Mouse (Mus musculus): ENCODE measurements around the gene Megf6.

- TF ChIP-seq ZNF384 (IDR thresholded peaks at IDR 0.05; ENCODE audit: low read depth, low read length) (no peak), ZC3H11A (IDR thresholded peaks at IDR 0.05; ENCODE audit: borderline replicate concordance, low read depth, low read length) (no peak), MAFK (IDR thresholded peaks at IDR 0.05; ENCODE audit: insufficient read depth, low read depth, low read length) (no peak), HCFC1 (IDR thresholded peaks at IDR 0.05; ENCODE audit: borderline replicate concordance, insufficient read depth, low read length) (no peak), CHD2 (IDR thresholded peaks at IDR 0.05; ENCODE audit: low read depth, low read length) (no peak)
Measured at GRCm38 (mm10) chr4:154131894-154132293, 38.6 kb upstream of the Megf6 start.
